Mouse (Mus musculus): ENCODE measurements around the gene Gdpd5. TPM values are rescaled to one million over a fixed set of nuclear protein-coding genes. Genes with fewer than 3 reads are reported as not detected.

Gene Gdpd5
- total RNA-seq, 4 experiments from 2014 or later = 38.3 to 48.7 (median 40.9) TPM

DNA sequence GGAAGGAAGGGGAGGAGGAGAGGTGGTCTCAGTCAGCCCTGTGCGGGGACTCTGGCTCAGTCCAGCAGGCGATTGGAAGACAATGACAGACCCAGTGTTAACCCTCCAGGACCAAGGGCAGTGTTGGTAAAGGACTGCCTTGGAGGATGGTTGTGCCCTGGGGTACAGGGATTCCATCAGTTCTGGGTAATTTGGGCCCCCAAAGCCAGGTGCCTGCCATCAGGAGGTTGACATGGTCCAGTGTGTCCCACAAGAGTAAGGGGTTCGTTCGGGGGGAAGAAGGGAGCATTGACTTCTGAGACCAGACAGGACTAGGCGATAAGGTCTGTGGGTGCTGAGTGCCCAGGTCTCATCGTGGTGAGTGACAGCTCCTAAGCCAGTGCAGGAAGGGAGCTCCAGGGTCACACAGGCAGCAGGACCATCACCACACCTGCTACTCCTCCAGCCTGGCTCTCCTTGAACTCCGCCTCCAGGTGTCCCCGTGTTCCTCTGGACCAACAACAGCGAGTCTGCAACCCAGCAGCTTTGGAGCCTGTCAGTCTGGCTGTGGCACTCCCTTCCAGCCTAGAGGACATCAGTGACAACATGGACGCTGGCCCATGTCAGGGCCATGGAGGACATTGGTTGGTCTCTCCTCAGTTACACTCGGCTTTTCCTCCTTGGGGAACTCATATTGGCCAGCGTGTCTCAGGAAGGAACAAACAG, 23.0 kb downstream of the Gdpd5 start:
- no peak for DNase-seq (ENCODE audit: low spot score in 2 of 2)

DNA sequence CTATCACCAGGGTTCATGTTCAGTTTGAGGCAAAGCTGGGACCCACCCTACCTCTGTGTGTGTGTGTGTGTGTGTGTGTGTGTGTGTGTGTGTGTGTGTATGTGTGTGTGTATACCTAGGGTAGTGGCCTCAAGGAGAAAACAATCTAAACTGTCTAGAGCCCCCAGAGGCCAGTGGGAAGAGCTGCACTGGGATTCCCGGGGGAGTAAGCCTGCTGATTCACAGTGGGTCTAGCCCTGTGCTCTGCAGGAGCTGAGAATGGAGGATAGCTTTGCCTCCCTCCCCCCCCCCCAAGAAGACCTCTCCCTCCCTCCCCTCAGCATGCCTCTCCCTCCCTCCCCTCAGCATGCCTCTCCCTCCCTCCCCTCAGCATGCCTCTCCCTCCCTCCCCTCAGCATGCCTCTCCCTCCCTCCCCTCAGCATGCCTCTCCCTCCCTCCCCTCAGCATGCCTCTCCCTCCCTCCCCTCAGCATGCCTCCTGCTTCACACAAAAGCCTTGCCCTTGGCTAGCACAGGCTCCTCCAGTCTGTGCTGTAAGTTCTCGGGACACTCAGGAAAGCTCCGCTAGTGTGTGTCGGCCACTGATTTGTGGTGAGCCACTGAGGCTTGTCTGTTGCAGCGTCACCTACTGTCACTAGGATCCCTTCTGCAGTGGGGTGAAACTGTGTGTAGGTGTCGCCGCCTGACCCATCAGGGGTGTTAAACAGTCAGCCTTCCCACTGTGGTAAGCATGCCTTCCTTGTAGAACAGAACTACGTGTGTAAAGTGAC, 24.4 kb downstream of the Gdpd5 start:
- DNase-seq (ENCODE audit: low spot score in 2 of 2) = no peak

DNA sequence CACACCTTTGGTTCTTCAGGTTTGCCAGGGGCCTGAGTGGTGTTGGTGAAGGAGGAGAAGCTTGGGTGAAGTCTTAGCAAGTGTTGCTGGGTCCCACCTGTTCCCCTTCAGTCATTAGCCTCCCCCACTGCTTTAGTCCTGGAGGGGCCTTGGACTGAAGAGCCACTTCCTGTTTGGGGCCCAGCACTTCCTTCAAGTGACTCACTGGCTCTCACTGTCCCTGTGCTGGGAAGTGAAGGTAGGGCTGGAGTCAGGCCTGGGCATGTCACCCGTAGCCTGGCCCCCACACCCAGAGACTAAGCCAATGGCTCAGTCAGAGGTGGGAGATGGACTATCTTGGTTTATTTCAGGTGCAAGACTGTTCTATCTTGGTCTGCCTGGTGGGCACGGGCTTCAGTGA, 26.4 kb downstream of the Gdpd5 start:
- DNase-seq (ENCODE audit: low spot score in 2 of 2) = no peak

DNA sequence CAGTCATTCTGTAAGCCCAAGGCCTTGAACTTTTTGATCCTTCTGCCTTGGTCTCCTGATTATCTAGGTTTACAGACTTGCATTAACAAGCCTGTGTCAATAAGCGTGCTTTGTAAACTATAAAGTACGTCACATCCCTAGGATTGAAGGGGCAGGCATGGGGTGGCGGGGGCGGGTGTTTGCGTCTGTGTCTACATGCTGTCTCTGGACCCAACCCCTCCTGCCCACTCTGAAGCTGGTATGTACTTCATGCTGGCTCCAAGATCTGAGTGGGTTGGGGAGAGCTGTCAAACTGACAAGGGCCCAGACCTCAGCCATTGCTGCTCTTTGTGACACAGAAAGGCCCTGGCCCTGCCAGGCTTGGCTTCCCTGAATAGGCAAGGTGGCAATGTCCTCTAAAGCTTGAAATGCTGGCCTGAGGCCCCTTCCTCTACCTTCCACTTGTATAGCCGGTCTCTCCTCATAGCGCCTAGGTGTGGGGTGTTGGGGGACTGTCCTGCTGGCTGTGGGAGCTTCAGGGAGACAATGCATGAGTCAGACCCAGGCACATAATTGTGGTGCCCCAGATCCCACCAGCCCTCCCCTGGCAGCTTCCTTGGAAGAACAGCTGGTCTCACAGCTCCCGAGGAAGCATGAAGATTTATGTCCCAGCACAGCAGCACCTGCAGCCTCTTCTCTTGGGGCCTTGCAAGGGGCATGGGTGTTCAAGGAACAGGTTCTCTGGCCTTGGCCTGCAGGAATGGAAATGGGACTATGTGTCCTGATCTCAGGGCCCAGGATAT, 28.4 kb downstream of the Gdpd5 start:
- DNase-seq (ENCODE audit: low spot score in 2 of 2) = peak in 1 of 2 experiments; percentile 54

DNA sequence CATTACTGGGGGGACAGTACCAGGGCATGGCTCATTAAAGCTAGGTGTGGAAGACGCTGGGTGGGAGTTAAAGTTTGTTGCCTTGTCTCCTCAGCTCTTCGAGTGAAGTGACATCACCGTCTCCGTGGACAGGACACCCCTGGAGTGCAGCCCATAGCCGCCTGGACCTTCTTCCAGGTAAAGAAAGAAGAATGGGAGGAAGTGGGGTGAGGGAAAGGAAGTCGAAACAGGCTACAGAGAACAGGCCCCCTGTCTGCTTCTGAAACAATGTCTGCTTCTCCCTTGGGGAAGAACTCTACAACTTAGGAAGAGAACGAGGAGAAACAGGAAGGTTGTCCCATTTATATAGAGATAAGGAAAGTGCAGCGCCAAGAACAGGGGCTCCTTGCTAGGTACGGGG, 29.1 kb downstream of the Gdpd5 start:
- DNase-seq (ENCODE audit: low spot score in 2 of 2) = no peak

DNA sequence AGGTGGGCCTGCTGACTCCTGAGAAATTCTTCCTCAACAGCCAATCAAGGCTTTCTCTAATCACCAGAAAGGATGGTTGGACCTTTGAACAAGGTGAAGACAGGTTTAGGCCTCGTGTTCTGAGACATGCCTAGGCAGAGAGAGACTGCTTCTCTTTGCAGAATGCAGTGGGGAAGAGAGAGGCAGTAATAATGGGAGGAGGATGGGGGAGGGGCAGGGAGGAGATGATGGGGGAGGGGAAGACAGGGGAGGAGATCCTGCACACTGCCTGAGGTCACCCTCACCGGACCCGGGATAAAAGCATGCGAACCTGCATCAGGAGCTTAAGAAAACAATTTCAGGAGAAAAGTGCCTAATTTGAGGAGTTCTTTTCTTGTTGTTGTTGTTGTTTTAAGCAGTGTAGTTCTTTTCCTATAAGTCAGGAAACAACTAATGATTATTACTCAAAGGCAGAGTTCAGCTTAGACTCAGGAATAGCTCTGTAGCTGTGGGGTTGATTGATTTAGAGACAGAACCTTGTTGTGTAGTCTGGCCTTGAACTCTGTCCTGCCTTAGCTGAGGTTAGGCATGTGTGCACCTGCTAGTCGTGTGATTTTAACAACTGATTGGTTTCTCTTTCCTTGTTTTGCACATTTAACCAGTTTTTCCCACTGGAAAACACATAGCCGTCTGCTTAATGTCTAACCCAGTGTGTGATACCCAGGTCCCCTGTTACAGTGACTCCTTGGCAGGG, 30.0 kb downstream of the Gdpd5 start:
- no peak for DNase-seq (ENCODE audit: low spot score in 2 of 2)

DNA sequence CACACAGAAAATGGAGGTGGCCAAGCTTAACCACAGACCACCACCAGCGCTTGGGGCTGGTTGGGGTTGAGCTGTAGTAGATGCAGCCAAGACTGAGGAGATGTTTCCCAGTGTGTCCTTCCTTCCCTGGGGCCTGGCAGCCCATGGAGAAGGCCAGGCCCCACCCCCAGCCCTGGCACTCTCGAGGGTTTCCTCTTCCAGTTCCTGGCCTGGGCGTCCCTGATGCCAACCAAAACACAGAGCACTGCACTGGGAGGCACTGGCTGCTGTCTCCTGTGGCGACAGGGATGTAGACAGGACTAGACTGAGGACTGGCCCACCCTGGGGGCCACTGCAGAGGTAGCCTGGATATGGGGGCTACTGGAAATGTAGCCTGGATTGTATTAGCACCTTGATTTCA, 33.8 kb downstream of the Gdpd5 start:
- DNase-seq (ENCODE audit: low spot score in 2 of 2) = no peak

DNA sequence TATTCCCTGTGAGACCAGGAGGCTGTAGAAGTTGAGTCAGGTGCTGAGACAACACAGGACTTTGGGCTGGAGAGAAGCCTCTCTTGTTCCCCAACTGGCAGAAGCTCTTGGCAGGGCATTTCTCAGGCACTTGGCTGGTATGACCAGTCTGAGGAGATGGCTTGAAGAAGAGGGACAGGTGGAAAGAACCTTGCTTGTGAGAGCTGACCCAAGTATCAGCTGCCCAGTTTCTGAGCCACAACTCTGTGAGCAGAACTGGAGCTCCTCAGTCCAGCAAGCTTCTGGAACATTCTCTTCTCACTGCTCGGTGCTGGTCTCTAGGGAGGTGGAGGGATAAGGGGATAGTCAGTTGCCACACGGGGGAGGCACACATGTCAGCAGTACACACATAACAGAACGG, 38.1 kb downstream of the Gdpd5 start:
- DNase-seq (ENCODE audit: low spot score in 2 of 2) = no peak

DNA sequence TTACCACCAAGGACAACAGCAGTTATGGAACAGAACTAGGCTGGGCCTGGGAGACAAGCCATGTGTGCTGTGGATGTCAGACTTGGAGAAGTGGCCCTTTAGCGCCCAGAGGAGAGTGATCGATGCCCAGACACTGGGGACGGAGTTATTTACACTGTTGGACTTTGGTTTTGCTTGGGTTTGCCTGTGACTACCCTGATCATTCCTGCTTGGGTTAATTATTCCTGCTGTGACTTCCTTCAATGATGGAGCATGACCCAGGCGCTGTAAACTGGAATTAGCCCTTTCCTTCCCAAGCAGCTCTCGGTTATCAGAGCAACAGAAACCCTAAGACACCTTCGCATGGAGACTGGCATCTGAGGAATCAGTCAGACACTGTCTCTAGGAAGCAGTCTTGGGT, 39.8 kb downstream of the Gdpd5 start:
- no peak for DNase-seq (ENCODE audit: low spot score in 2 of 2)

DNA sequence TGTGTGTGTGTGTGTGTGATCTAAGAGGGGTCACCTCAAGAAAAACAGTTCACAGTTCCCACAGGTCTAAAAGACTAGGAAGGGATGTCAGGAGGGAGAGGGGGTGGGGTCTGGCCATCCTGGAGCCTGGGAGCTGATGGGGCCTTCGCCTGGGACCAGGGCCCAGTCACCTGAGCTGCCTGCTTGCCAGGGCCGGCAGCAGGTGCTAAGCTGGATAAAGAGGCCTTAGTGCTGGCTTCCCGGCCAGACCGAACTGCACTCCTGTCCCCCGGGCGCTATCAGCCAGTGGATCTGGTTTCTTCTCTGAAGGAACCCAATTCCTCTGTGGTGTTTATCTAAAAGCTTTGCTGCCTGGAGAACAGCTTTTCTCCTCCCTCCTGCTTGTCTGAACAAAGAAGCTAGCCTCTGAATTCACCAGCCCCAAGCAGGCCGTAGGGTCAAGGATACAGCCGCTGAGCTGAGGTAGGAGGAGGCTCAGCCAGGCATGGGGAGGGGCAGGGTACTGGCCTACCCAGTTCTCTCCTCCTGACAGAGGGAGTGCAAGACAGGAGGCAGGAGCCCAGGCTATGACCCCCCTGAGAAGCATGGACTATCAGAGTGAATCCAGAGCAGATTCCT, 43.4 kb downstream of the Gdpd5 start:
- DNase-seq (ENCODE audit: low spot score in 2 of 2) = no peak

DNA sequence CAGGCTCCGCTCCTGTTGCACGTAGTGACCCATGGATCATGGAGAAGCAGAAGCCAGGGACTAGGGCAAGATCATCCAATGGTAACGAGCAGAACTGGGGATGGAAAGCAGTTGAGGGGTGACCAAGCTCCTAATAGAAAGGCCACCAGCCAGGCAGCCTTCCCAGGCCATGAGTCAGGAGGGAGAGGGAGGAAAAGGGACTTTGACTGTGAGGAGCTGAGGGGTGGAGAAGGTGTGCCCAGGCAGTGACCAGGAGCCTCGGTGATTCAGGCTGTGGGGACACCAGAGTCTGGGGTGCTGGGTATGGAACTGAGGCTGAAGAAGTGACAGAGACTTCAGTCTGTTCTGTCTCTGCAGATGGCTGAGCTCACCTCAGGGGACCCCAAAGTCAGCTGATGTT, 44.5 kb downstream of the Gdpd5 start:
- no peak for DNase-seq (ENCODE audit: low spot score in 2 of 2)

DNA sequence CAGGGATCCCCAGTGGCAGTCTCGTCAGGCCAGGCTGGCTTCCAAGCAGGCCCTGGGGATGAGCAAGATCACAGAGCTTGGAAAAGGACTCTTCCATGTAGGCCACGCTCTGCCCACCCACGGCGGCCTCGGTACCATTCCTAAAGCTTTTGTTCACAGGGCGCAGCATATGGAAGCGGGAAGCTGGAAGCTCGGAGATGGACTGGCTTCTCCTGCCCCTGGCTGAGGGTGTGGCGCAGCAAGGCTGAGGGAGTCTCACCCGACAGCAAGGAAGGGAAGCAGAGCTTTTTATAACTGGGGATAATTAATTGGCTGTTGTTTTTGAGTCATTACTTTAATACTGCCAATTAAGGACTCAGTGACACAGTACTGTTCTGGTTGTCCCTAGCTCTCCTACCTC, 45.8 kb downstream of the Gdpd5 start:
- no peak for DNase-seq (ENCODE audit: low spot score in 2 of 2)

DNA sequence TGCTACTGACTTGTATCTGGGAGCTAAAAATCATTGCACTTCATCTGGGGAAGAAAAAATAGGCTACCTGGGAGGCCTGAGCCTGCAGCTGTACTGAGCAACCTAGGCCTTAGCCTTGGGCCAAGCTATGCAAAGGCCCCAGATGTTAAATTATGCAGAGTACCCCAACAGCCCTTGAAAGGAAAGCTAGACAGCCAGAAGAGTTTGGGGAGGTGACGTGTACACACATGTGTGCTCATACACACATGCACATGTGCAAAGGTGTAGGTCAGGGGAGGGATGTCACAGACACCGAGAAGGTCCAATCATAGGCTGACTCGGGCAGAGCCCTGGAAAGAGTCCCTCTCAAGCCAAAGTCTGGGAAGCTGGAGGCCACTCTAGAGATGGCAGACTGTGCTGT, 46.8 kb downstream of the Gdpd5 start:
- no peak for DNase-seq (ENCODE audit: low spot score in 2 of 2)

DNA sequence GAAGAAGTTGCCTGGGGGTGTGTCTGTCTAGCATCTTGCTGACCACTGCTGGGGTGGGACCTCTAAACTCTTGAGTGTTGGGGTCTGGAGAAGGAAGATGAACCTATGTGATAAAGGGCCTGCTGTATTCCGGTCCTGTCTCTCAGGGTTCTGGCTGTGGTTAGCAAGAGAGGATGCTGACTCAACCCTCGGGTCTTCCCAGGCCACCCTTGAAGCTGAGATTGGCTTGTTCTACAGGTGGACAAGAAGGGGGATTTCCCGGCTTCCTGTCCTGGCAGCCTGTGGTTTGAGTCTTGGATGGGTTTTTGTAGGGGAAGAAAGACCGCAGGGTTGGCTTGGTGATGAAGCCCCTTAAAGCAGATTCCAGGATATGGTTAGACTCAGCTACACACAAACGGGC, 47.6 kb downstream of the Gdpd5 start:
- no peak for DNase-seq (ENCODE audit: low spot score in 2 of 2)

DNA sequence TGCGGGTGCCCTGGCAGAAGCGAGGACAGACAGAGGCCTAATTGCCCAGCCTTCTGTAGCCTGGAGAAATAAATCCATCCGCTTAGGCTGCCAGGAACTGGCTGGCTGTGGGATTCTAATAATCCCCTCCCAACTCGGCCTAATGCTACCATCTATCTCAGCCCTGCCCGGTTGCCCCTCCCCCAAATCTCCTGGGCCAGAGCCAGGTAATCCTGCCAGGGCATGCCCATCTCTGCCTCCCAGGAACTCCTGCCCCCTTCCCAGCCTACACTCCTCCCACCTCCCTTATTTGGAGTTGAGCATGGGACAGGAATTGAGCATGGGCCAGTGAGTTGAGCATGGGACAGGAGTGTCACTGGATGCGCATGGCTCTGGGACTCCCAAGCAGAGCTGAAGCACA, 48.6 kb downstream of the Gdpd5 start:
- DNase-seq (ENCODE audit: low spot score in 2 of 2) = no peak

DNA sequence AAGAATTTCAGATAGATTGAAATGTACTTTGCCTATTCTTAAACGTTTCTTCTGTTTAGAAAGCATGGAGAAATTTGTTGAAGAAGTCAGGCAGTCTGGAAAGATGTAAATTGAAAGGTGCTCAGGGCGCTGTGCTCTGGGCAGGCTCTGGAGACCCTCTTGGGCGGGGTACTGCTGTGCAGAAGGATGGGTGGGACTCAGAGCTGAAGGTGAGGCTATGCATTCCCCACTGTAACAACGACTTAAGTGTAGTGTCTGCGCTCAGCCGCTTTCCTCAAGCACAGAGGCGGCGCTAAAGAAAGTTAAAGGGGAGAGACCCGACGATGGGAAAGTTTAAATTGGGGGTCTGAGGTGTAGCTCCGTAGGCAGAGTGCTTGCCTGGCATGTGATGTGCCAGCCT, 49.0 kb downstream of the Gdpd5 start:
- DNase-seq (ENCODE audit: low spot score in 2 of 2) = no peak

DNA sequence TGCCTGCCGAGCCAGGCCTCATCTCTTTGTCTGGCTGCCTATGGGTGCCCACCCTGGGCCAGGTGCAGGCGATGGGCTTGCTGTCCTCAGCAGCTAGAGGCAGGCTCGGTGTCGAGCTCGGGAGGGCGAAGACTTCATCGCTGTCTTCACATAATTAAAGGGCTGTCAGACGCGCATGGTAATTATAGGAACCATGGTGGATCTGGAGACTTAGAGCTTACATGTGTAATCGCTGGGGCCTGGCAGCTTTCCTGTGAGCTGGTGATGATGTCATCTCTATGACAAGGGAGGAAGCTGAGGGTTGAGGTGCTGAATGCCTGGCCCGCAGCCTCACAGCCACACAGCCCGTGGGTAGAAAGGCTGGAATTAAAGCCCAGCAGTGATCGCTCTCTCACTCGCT, 51.0 kb downstream of the Gdpd5 start:
- DNase-seq (ENCODE audit: low spot score in 2 of 2) = peak; percentile 32 to 67

DNA sequence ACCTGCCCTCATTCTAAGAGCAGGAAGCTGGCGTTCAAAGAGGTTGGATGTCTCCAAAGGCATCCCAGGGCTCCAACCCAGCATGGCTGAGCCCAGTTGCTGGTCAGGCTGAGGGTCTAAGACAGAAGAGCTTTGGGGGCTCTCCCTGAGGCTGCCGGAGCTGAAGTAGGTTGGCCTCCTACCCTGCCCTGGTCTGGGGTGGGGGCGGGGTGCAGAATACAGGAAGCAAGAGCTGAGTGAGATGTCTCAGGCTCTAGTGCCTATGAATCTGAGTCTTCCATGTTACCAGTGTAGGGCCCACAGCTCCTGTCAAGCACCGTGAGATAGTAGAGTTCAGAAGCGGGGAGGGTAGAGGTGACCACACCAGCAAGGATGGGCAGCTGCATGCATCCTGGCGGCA, 51.6 kb downstream of the Gdpd5 start:
- DNase-seq (ENCODE audit: low spot score in 2 of 2) = no peak

DNA sequence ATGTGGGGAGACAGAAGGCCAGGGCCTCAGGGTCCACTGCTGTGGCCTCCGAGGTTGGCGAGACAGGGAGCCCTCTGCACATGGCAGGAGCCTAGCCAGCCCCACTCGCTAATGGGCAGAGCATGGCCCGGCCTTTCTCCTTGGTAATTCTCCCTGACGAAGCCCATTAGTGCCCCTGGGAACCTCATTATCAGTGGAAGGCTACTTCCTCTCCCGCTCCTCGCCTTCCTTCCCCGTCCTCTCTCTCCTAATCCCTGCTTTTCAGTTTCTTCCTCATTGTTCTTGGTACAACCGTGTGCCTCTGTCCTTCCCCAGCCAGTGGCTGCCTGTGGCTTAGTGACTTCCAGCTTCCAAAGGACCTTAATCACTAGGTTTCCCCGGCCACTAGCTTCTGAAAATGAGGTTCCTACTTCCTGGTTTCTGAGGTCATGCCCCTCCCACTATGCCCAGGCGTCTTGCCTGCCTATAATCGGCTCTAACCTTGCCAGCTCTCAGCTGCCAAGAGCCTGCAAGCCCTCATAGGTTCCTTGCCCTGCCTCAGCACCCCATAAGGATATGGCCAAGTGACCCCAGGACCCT, 53.5 kb downstream of the Gdpd5 start:
- no peak for DNase-seq (ENCODE audit: low spot score in 2 of 2)

DNA sequence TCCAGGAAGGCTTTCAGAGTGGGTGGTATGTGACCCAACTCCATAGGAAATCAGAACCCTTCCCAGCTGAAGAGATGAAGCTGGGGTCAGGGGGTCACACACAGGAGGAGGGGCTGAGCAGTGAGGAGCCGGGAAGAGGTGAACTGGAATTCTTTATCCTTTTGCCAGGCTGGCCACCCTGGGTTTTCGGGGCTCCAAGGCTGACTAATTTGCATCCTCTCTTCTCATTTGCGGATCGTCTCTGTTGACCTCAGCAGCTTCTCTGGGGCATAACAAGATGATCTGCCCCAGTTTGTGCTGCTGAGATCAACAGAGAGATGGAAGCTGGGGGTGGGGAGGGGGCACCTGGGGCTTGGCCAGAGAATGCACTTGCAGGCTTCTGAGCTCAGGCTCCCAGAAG, 55.3 kb downstream of the Gdpd5 start:
- DNase-seq (ENCODE audit: low spot score in 2 of 2) = no peak

DNA sequence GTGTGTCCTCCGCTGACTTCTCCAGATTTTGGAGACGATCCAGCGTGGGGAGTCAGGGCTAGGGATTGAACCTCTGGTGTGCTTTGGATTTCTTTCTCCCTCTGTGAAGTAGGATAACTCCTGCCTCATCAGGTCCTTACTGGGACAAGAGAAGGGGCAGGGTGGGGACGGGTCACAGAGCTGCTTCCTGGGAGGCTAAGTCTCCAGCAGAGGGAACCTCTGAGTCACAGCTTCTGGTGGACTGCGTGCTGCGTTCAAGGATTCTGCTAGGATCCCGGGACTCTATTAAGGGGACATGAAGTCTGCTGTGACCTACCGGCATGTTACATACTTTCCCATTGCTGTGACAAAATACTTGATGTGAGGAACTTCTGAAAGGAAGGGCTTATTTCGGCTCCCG, 57.7 kb downstream of the Gdpd5 start:
- no peak for DNase-seq (ENCODE audit: low spot score in 2 of 2)
